Mouse (Mus musculus): ENCODE measurements around the gene Myo1h.

Gene Myo1h

GRCm38 (mm10) chr5:114296693-114297631 lies 8.0 kb downstream of the Myo1h start:
- CTCF ChIA-PET, result interaction anchor here (0.7 kb wide), 1 partner anchor 12 kb away, joined by 3 read pairs; no protein-coding TSS in a partner anchor

DNA sequence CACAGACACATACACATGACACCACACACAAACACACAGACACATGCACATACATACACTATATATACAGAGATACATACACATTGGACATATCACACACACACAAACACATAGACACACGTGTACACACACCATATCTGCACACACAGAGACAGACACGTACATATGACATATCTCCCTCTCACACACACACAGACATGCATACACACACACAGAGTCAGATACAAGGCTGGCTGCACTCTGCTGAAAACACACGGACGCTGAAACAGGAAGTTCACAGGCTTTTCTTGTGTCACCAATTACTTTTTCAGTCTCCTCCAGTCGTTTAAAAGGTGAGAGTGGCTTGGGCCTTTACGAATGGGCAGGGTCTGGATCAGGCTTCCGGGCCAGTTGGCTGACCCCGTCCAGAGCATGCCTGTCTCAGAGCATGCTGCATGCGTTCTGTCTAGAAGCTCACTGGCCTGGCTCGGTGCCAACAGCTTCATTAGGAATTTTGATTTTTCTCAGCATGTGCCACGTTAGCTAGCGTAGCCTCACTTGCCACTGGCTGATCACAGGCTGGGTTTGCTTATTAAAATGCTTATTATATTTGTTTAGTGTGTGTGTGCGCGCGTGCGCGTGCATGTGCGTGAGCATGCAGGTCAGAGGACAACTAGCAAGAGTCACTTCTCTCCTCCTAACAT lies 9.4 kb downstream of the Myo1h start:
- CTCF ChIA-PET, result no interaction called here

DNA sequence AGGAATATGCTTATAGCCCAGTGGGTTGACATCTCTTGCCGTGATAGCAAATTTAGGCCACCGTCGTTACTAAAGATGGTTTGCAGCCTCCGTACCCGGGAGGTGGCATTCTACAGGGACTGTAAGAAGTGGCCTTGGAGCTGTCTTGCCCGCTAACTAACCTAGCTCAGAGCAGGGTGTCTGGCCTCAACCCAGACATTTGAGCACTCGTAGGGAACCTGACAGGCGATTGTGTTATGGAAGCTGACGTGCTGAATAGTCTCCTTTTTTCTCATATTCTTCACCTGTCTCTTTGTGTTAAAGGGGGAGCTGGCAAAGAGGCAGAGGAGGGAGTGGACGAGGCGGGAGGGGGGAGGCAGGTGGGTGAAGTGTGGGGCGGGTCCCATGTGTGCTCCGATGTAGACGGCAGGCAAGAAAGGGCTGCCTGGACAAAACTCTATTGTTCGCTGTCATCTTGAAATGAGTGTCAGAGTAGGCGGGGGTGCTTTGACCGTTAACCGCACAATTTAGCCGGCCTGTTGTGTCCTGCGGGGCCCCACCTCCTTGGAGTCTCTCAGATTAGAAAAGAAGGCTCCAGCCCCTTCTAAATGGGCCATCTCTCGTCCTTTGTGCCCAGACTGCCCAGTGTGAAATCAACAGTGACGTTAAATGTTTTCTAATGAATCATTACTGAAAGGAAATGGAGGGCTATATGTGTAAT lies 10.3 kb downstream of the Myo1h start:
- CTCF ChIA-PET, result no interaction called here

DNA sequence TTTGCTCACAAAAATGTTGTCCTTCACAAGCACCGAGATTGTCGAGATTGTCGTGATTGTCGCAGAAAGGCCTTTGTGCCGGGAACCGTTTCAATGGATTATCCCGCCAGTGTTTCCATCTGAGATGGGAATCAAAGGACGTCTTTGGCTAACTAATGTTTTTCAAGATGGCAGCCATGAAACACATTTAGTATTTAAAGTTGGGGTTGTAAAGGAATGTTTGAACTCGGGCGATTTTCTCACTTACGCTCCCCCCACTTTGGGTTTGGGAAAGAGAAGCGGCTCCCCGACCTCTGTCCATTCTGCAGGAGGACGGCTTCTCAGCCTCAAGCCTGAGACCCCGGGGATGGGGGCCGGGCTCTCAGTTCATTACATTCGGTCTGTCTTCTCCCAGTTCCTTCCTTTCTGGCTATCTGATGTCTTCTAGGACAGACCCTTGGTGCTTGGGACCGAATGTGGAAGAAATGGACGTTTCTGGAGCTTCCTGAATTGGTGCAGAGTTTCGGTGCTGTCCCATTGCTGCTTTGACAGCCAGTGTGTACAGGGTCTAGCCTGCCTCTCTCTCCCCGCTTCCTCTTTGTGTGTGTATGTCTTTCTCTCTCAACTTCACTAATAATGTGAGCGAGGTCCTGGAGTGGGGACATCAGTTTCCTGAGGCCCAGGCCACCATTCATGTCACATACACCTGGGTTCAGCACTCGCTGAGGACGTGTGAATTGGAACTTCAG lies 11.1 kb downstream of the Myo1h start:
- CTCF ChIA-PET, result no interaction called here

DNA sequence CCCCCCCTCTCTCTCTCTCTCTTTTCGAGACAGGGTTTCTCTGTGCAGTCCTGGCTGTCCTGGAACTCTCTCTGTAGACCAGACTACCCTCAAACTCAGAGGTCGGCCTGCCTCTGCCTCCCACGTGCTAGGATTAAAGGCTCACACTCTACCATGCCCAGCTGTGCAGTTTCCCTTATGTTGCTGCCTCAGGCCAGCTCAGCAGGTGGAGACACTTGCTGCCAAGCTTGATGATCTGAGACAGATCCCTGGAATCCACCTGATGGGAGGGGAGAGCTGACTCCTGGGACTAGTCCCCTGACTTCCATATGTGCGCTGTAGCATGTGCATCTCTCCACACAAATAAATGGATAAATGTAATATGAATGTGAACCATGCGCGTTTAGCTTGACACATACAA lies 14.2 kb downstream of the Myo1h start:
- CTCF ChIA-PET, result no interaction called here

DNA sequence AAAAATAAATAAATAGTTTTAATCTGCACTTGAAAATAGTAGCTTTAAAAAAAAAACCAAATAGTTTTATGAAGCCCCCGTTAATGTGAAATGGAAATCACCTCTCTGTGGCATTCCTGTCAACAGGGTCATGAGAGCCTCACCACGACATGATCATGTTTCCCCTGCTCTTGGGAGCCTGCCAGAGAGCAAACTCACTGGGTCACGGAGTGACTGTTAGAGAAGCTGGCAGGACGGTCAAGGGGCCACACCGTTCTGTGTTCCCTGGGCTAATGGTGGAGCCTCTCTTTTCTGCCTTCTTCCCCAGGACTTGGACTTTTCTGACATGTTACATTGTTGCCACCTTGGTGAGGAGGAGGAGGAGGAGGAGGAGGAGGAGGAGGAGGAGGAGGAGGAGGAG lies 17.5 kb downstream of the Myo1h start:
- CTCF ChIA-PET, result no interaction called here

GRCm38 (mm10) chr5:114308765-114309679 lies 20.1 kb downstream of the Myo1h start:
- CTCF ChIA-PET, result interaction anchor here (0.5 to 1.0 kb wide), 2 partner anchors 9 to 12 kb away, joined by 3 read pairs; no protein-coding TSS in a partner anchor

DNA sequence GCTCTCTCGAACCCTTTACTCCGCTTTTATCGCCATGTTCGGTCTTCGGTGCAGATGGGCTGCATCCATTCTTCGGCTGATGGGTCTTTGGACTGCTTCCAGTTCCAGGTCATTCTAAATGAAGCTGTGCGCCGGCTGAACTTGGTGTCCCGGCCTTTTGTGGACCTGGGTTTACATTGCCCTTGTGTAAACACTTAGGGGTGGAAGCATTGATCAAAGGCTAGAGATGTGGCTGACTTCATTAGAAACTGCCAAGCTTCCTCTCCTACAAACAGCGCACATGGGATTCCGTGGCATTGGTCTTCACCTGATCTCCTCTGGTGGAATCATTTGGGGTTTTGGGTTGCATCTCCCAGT lies 20.7 kb downstream of the Myo1h start:
- CTCF ChIA-PET, result no interaction called here

DNA sequence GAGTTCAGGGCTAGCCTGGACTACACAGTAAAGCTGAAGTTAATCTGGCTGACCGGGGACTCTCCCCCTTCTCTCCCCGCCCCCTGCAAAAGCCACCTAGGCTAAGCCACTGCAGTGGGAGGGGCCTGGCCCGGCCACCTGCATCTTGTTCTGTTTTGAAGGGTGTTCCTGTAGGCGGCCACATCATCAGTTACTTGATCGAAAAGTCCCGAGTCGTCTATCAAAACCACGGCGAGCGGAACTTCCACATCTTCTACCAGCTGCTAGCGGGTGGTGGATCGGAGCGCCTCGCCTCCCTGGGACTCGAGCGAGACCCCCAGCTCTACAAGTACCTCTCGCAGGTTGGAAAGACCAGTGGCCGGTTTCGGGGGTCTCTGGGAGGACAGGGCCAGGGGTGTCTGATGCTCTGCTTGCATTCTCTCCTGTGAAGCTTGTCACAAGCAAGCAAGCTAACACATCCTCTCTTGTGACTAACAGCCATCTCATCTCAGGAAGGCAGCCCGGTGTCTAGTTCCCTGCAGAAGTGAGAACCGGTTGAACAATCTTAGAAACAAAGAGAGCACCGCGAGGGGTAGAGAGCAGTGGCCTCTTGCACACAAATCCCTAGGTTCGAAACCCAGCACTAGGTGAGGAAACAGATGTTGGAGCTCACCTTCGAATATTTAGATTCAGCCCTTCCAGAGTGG lies 34.3 kb downstream of the Myo1h start:
- CTCF ChIA-PET, result interaction anchor here (0.6 to 0.7 kb wide), 2 partner anchors 37 to 70 kb away, joined by 3 to 4 read pairs; no protein-coding TSS in a partner anchor

GRCm38 (mm10) chr5:114323791-114324507 lies 35.0 kb downstream of the Myo1h start:
- CTCF ChIA-PET, result interaction anchor here (0.7 kb wide), 1 partner anchor 69 kb away, joined by 3 read pairs; no protein-coding TSS in a partner anchor

DNA sequence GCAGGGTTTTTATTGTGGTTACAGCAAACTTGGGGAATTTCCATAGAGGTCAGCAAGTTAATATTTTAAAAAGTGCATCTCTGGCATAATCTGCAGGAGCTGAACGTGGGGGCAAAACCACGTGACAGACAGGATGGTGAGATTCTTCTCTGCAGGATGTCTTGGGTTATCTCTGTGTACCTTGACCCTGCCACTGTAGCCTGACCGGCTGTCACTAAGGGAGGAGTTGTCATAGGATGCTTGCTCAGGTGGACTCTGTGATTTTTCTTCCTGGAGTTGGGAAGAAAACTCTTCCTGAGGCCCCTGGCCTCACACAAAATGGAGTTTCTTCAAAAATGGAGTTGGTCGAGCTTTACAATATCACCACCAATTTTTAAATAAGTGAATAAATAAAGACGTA lies 54.0 kb downstream of the Myo1h start:
- CTCF ChIA-PET, result no interaction called here

DNA sequence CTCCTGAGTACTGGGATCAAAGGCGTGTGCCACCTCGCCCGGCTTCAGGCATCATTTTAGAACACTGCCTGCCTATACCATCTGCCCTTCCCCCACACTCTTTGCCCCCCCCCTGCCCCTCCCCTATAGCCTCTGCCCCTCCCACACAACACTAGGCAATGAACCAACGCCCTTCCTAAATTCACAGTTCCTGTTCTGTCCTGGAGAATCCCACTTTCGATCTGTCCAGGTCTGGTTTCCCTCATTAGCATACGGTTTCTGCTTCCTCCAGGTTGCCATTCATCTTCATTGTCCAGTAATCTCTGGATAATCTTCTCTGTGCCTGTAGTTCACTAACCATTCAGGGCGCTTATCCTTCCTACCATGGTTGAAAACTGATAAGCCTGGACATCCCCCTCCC lies 54.6 kb downstream of the Myo1h start:
- CTCF ChIA-PET, result no interaction called here

GRCm38 (mm10) chr5:114345538-114345937 lies 56.6 kb downstream of the Myo1h start:
- CTCF ChIA-PET, result no interaction called here

DNA sequence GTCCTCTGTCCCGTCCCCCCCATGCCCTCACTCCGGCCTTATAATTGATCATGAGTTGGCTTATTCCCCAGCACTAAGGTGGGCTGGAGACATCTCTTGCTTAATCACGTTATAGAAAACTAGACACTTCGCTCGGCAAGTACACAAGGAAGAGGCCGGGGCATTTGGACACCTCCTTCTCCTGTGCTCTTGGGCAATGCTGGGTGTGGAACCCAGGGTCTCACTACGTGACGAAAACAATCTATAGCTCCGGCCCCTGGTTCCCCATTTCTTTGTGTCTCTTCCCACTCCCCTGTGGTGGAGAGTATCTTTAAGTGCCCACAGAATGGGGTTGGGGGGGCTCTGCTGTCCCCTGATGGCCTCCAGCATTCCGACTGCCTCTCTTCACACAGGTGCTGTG lies 58.0 kb downstream of the Myo1h start:
- CTCF ChIA-PET, result no interaction called here

DNA sequence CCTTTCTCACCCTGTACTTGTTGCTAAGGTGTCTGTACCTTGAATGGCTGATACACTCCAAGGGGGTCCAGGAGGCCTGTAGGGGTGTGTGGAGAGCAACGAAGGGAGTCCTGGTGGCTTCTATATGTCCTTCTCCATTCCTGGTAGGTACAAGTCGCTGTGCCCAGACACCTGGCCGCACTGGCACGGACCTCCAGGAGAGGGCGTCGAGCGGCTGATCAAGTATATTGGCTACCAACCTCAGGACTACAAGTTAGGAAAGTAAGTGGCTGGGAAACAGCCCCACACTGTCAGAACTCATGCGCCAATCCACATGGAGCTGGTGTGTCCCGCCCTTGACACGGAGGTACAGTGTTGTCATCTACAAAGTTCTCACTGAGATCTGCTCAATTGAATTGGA lies 62.5 kb downstream of the Myo1h start:
- CTCF ChIA-PET, result no interaction called here

GRCm38 (mm10) chr5:114356250-114356935 lies 67.4 kb downstream of the Myo1h start:
- CTCF ChIA-PET, result no interaction called here

GRCm38 (mm10) chr5:114356936-114357751 lies 68.2 kb downstream of the Myo1h start:
- CTCF ChIA-PET, result no interaction called here

DNA sequence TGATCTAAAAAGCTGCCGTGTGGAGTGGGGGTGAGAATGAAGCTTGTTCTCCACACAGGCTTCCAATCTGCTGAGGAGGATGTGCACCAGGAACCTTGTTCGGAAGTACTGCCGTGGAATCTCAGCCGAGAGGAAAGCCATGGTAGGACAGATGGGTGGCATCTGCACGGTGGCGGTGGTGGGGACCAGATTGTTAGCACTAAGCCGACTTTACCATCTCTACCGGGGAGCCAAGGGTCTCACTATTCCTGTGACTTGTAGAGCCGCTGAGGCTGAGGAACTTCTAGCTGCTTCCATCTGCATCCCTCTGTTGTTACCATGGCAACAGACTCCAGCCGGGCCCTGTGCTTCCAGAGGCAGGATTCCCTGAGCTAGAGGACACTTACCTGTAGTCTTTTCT lies 69.9 kb downstream of the Myo1h start:
- CTCF ChIA-PET, result no interaction called here

Data from spleen, embryonic (tissue).